In the genomic region with DNA sequence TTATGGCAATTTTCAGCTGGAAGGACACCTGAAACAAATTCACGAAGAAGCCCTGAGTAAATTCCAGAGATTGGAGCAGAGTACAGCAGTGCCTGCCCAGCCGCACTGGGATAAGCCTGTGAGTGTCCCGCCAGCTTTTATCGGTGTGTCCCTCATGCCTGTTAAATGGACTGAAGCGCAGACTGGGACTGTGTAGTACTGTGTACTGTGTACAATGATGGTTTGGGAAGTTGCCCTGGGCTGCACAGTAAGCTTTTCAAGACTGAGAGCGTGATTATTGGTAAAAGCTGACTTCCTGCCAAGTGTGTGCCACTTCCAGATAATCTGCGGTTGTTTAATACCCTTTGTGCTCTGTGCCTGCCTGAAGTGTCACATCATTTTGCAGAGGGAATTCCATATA, we compare ENCODE assay signal across 14 mouse cellular contexts. TPM values are rescaled to one million over a fixed set of nuclear protein-coding genes. Genes with fewer than 3 reads are reported as not detected.
A peak's percentile ranks its signal among the peaks of the same experiment; 100 is the strongest.
DNase-seq lines count a peak whose midpoint lies in the region; ATAC-seq and TF ChIP-seq lines count a peak whose summit lies in the region.
"Had no signal": no experiment of that assay in that cellular context is flagged by ENCODE, and none has a peak within 500 bp of the region (broad histone marks: within the 10 kb centered on the region; RNA-seq: fewer than 3 reads in every experiment).

No protein-coding gene starts in this region.

- H3K4me2 ChIP-seq in midbrain, embryonic 14.5 days (ENCODE audit: low read length) = no peak overlapping the region
- no peak overlapping the region for H3K4me2 ChIP-seq in forebrain, postnatal 0 days (ENCODE audit: low read depth)
- no peak overlapping the region for H3K4me2 ChIP-seq in neural tube, embryonic 15.5 days
- H3K4me2 ChIP-seq: limb, embryonic 12.5 days had no signal

- no peak overlapping the region for H3K27ac ChIP-seq in midbrain, embryonic 14.5 days (replicated peaks; ENCODE audit: low read depth, low read length)
- no peak overlapping the region for H3K27ac ChIP-seq in midbrain, embryonic 10.5 days (replicated peaks)
- H3K27ac ChIP-seq in forebrain, postnatal 0 days (ENCODE audit: low read depth, low read length) = no peak overlapping the region
- no peak overlapping the region for H3K27ac ChIP-seq in neural tube, embryonic 15.5 days (replicated peaks)
- H3K27ac ChIP-seq: limb, embryonic 12.5 days; liver, embryonic 14.5 days had no signal

- peak; percentile 70 for ATAC-seq in frontal cortex, adult (ENCODE audit: low TSS enrichment)
- ATAC-seq in midbrain, embryonic 14.5 days (ENCODE audit: low FRiP score, low TSS enrichment) = peak; percentile 44; the same call in 1 of the 2 replicates
- ATAC-seq in forebrain, postnatal 0 days = peak; percentile 82
- peak; percentile 78 for ATAC-seq in neural tube, embryonic 15.5 days (ENCODE audit: low FRiP score)
- ATAC-seq: lung, postnatal 0 days had no signal

- H3K27me3 ChIP-seq in midbrain, embryonic 14.5 days (ENCODE audit: control insufficient read depth, insufficient read depth, low read length) = no peaks in the 10 kb centered on the region
- no peaks in the 10 kb centered on the region for H3K27me3 ChIP-seq in midbrain, embryonic 10.5 days (ENCODE audit: low read depth, poor library complexity, severe bottlenecking)
- no peaks in the 10 kb centered on the region for H3K27me3 ChIP-seq in forebrain, postnatal 0 days (ENCODE audit: insufficient read depth, low read length)
- H3K27me3 ChIP-seq in neural tube, embryonic 15.5 days (replicated peaks) = no peaks in the 10 kb centered on the region
- H3K27me3 ChIP-seq: limb, embryonic 12.5 days; megakaryocyte, embryonic 14.5 days had no signal

- WGBS in midbrain, embryonic 14.5 days = 76% methylated on average over 7 of the region's 7 CpGs
- WGBS in midbrain, embryonic 10.5 days = 94% methylated on average over 7 of the region's 7 CpGs
- 35% methylated on average over 7 of the region's 7 CpGs for WGBS in forebrain, postnatal 0 days
- WGBS in neural tube, embryonic 15.5 days = 64% methylated on average over 7 of the region's 7 CpGs

- H3K36me3 ChIP-seq in midbrain, embryonic 14.5 days (ENCODE audit: control insufficient read depth, insufficient read depth, low read length) = peaks cover 88% of the 10 kb centered on the region
- H3K36me3 ChIP-seq in midbrain, embryonic 10.5 days = peaks cover 99% of the 10 kb centered on the region
- peaks cover 60% of the 10 kb centered on the region for H3K36me3 ChIP-seq in forebrain, postnatal 0 days (ENCODE audit: insufficient read depth)
- H3K36me3 ChIP-seq in neural tube, embryonic 15.5 days = peaks cover 84% of the 10 kb centered on the region

- no peak for TF ChIP-seq CTCF in forebrain, postnatal 0 days (IDR thresholded peaks at IDR 0.05; ENCODE audit: low read depth)

- intact Hi-C loops in gastrocnemius, postnatal 36 days (cut with DNase I) = no loop called here

- no peaks in the 10 kb centered on the region for H3K4me1 ChIP-seq in midbrain, embryonic 14.5 days (ENCODE audit: control insufficient read depth, insufficient read depth, low read length)
- no peaks in the 10 kb centered on the region for H3K4me1 ChIP-seq in midbrain, embryonic 10.5 days
- H3K4me1 ChIP-seq in forebrain, postnatal 0 days (ENCODE audit: insufficient read depth) = no peaks in the 10 kb centered on the region
- H3K4me1 ChIP-seq in neural tube, embryonic 15.5 days = no peaks in the 10 kb centered on the region
- H3K4me1 ChIP-seq: limb, embryonic 12.5 days; megakaryocyte, embryonic 14.5 days had no signal

- H3K4me3 ChIP-seq in midbrain, embryonic 14.5 days (replicated peaks; ENCODE audit: low read depth, low read length) = no peak overlapping the region
- H3K4me3 ChIP-seq in midbrain, embryonic 10.5 days = no peak overlapping the region
- H3K4me3 ChIP-seq in forebrain, postnatal 0 days (ENCODE audit: low read depth, low read length) = no peak overlapping the region
- H3K4me3 ChIP-seq in neural tube, embryonic 15.5 days (replicated peaks) = no peak overlapping the region
- H3K4me3 ChIP-seq: limb, embryonic 12.5 days; megakaryocyte, embryonic 14.5 days had no signal

- DNase-seq in frontal cortex, postnatal 25 days (ENCODE audit: low spot score in 2 of 2) = no peak
- DNase-seq in midbrain, embryonic 14.5 days = peak; percentile 57
- no peak for DNase-seq in midbrain, embryonic 10.5 days (ENCODE audit: low spot score)
- peak; percentile 46 for DNase-seq in forebrain, postnatal 0 days
- no peak for DNase-seq in adrenal gland, postnatal 25 days
- DNase-seq in gastrocnemius, postnatal 36 days = no peak
- DNase-seq: cerebellum, postnatal 10 days; right cerebral cortex, postnatal 4 days had no signal

- H3K9me3 ChIP-seq in midbrain, embryonic 14.5 days (ENCODE audit: control insufficient read depth, low read length) = no peaks in the 10 kb centered on the region
- no peaks in the 10 kb centered on the region for H3K9me3 ChIP-seq in midbrain, embryonic 10.5 days (replicated peaks)
- no peaks in the 10 kb centered on the region for H3K9me3 ChIP-seq in forebrain, postnatal 0 days (ENCODE audit: low read length)
- H3K9me3 ChIP-seq in neural tube, embryonic 15.5 days (replicated peaks) = no peaks in the 10 kb centered on the region
- H3K9me3 ChIP-seq: limb, embryonic 12.5 days; megakaryocyte, embryonic 14.5 days had no signal

- no peak overlapping the region for H3K9ac ChIP-seq in midbrain, embryonic 14.5 days (replicated peaks; ENCODE audit: low read length)
- no peak overlapping the region for H3K9ac ChIP-seq in forebrain, postnatal 0 days
- H3K9ac ChIP-seq in neural tube, embryonic 15.5 days (replicated peaks) = no peak overlapping the region
- H3K9ac ChIP-seq: limb, embryonic 12.5 days; liver, embryonic 14.5 days had no signal

RNA-seq across cellular contexts. Expression of a gene that starts 9.8 kb away (rescaled TPM):
- polyA plus RNA-seq in midbrain, embryonic 14.5 days (2014; fragmentation: Nextera tagmentation; extraction: Ambion mirVana) = 42.5 and 63.5 TPM in 2 replicates
- polyA plus RNA-seq in midbrain, embryonic 10.5 days (2016; fragmentation: Nextera tagmentation; extraction: Ambion mirVana) = 101 and 104 TPM in 2 replicates
- total RNA-seq in forebrain, postnatal 0 days (2014; rRNA removed) = 38.7 and 60.9 TPM in 2 replicates
- polyA plus RNA-seq in forebrain, postnatal 0 days (2015; fragmentation: Nextera tagmentation; extraction: Ambion mirVana) = 24.7 and 30.0 TPM in 2 replicates
- 41.7 and 52.6 TPM in 2 replicates for polyA plus RNA-seq in neural tube, embryonic 15.5 days (2015; fragmentation: Nextera tagmentation; extraction: Ambion mirVana)
- total RNA-seq in adrenal gland, postnatal 25 days (2021) = 218 and 240 TPM in 2 replicates
- total RNA-seq in gastrocnemius, postnatal 36 days (2021) = 10 to 100 TPM; 32.6 to 33.3 TPM

Comparison
In these comparisons a context has a peak if more than half of its experiments do, and no peak if none do; other contexts are left out.
1. DNase-seq: peak in midbrain, embryonic 14.5 days (single experiment) and forebrain, postnatal 0 days (single experiment); none in frontal cortex, postnatal 25 days (0 of 2), midbrain, embryonic 10.5 days (single experiment), adrenal gland, postnatal 25 days (single experiment) and gastrocnemius, postnatal 36 days (0 of 2).
2. Peak in every context shown above with its lines, with median percentiles within 50 percentile points of each other: ATAC-seq.